Mouse (Mus musculus) bone marrow macrophage, adult 2 months (primary cell): ENCODE measurements around the gene Tenm4.
"Not testable (repeated sequence)": the region's sequence is repeated elsewhere in the genome, so short reads cannot be mapped to it uniquely, and the experiment has no call there.

Experiments
- CTCF ChIP-seq: IDR thresholded peaks from 2 replicates; pipeline ENCODE4 v1.5.1; 2012; ENCODE audit warnings: low read depth, mild to moderate bottlenecking, low read length, moderate library complexity
- POLR2A ChIP-seq: IDR thresholded peaks from 2 replicates; pipeline ENCODE4 v1.6.1; 2012; ENCODE audit warnings: mild to moderate bottlenecking, low read depth, low read length, borderline replicate concordance

- TF ChIP-seq CTCF, POLR2A: not testable (repeated sequence)
These were observed 775.5 kb downstream of the Tenm4 start for GRCm38 (mm10) chr7:96946501-96946900.
